Mouse (Mus musculus) liver, embryonic 14.5 days (tissue): ENCODE measurements around the gene Dusp6. TPM values are rescaled to one million over a fixed set of nuclear protein-coding genes. Genes with fewer than 3 reads are reported as not detected.

Experiments used
- ATAC-seq: fragments of 200-750 bp; cut with Nextera tagmentation; 2 replicates; pipeline ENCODE4 v1.8.0; 2017; ENCODE audit warnings: moderate number of reproducible peaks, mild to moderate bottlenecking, moderate library complexity; ENCODE audit not compliant: insufficient read depth
- DNase-seq, 3 experiments: peaks; one replicate each; pipeline ENCODE4 v3.0.0-alpha.2; 2012 to 2013; ENCODE audit warnings: low read depth in 3 of 3, low spot score in 3 of 3
- H3K27ac ChIP-seq: fragments of 300-500 bp; sonication (generic); 2 replicates; pipeline ENCODE4 v1.5.1; 2014; ENCODE audit warnings: moderate library complexity, mild to moderate bottlenecking, control low read depth, inconsistent platforms
- H3K27me3 ChIP-seq: fragments of 300-500 bp; sonication (generic); 2 replicates; pipeline ENCODE4 v1.6.1; 2014; ENCODE audit warnings: mild to moderate bottlenecking, low read length, moderate library complexity; ENCODE audit not compliant: control insufficient read depth, insufficient read depth
- H3K36me3 ChIP-seq: fragments of 300-500 bp; sonication (generic); replicated peaks from 2 replicates; pipeline ENCODE4 v1.6.1; 2014; ENCODE audit warnings: low read depth; ENCODE audit not compliant: control insufficient read depth, insufficient read depth
- H3K4me1 ChIP-seq, 2 experiments: fragments of 200-500 bp in 1 of 2; fragments of 300-500 bp in 1 of 2; sonication (generic) in 1 of 2; replicated peaks; 2 replicates each; pipeline ENCODE4 v1.6.1; 2012 to 2014; ENCODE audit warnings: antibody characterized with exemption in 1 of 2, inconsistent platforms in 1 of 2, low read length in 1 of 2; ENCODE audit not compliant: control insufficient read depth in 2 of 2, insufficient read depth in 2 of 2
- H3K4me2 ChIP-seq: fragments of 300-500 bp; sonication (generic); 2 replicates; pipeline ENCODE4 v1.6.1; 2014; ENCODE audit warnings: low read depth, mild to moderate bottlenecking, control low read depth, moderate library complexity
- H3K4me3 ChIP-seq, 2 experiments: fragments of 200-500 bp in 1 of 2; fragments of 300-500 bp in 1 of 2; sonication (generic) in 1 of 2; 2 replicates each; pipeline ENCODE4 v1.5.1; 2012 to 2014; ENCODE audit warnings: low read depth in 2 of 2, low read length in 2 of 2, mild to moderate bottlenecking in 2 of 2, control low read depth in 1 of 2, inconsistent platforms in 1 of 2, moderate library complexity in 1 of 2; ENCODE audit not compliant: insufficient read depth in 1 of 2
- H3K9ac ChIP-seq: fragments of 300-500 bp; sonication (generic); replicated peaks from 2 replicates; pipeline ENCODE4 v1.6.1; 2014; ENCODE audit warnings: mild to moderate bottlenecking, control low read depth, moderate library complexity
- H3K9me3 ChIP-seq: fragments of 300-500 bp; sonication (generic); 2 replicates; pipeline ENCODE4 v1.6.1; 2016; ENCODE audit warnings: low read length, mixed read lengths; ENCODE audit not compliant: control insufficient read depth
- CTCF ChIP-seq: IDR thresholded peaks from 2 replicates; pipeline ENCODE4 v1.5.1; 2016; ENCODE audit warnings: antibody characterized with exemption, low read depth, control low read depth
- EP300 ChIP-seq: IDR thresholded peaks from 2 replicates; pipeline ENCODE4 v1.6.1; 2016; ENCODE audit warnings: antibody characterized with exemption, low read depth
- WGBS: fragments of 180-500 bp; shearing (Covaris S2); extraction: QIAGEN DNeasy Blood & Tissue Kit; methylation state at CpG from one replicate; pipeline ENCODE4 v1.1.7; 2014; ENCODE audit not compliant: insufficient replicate concordance; 5-methylcytosine and 5-hydroxymethylcytosine counted together
- polyA plus RNA-seq, 2 experiments: library from polyadenylated mRNA; depleted of rRNA in 1 of 2; stranded (reverse) in 1 of 2; unstranded in 1 of 2; fragments of >200 nt; fragmentation: Nextera tagmentation in 1 of 2; extraction: Ambion mirVana in 1 of 2; gene quantifications; 2 replicates each; pipeline versions ENCODE4 v1.2.1 to v1.2.3; 2012 to 2014

The Dusp6 gene
- polyA plus RNA-seq, 2 experiments = 8.3 to 9.5 TPM

DNA sequence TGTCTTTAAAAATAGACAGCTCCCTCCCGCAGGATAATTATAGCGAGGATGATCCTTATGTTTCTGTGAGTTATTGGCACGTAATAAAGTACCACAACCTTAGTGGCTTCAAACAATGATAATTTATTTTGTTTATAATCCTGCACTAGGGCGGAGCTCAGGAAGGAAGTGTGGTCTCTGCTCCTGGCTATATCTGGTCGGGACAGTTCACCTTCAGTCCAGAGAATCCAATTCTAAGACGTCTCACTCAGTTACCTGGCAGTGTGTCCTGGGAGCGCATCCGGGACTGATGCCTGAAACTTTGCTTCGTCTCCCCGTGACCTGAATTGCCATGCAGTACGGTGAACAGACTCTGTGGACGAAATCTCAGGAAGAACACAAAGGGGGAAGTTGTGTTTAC is 10.0 kb downstream of the Dusp6 start:
- no peak overlapping the region for H3K4me3 ChIP-seq
- no peak overlapping the region for H3K9ac ChIP-seq
- H3K27ac ChIP-seq = no peak overlapping the region
- no peak overlapping the region for H3K4me2 ChIP-seq
- ATAC-seq (no peak), DNase-seq (no peak)
- TF ChIP-seq EP300 = no peak
- TF ChIP-seq CTCF = no peak
- WGBS = 34% methylated on average over 12 of the region's 12 CpGs
- H3K4me1 ChIP-seq = no peaks in the 10 kb centered on the region; a peak in 2 of 4 replicates
- H3K27me3 ChIP-seq = no peaks in the 10 kb centered on the region
- H3K9me3 ChIP-seq = no peaks in the 10 kb centered on the region
- no peaks in the 10 kb centered on the region for H3K36me3 ChIP-seq

- H3K4me3 ChIP-seq = no peak overlapping the region
- H3K4me1 ChIP-seq = no peaks in the 10 kb centered on the region; a peak in 2 of 4 replicates
- H3K27me3 ChIP-seq = no peaks in the 10 kb centered on the region
- no peak overlapping the region for H3K27ac ChIP-seq
- H3K9ac ChIP-seq = no peak overlapping the region
- DNase-seq (no peak), ATAC-seq (no peak)
- no peaks in the 10 kb centered on the region for H3K9me3 ChIP-seq
- 56% methylated on average over 12 of the region's 12 CpGs for WGBS
- TF ChIP-seq EP300 = no peak
- TF ChIP-seq CTCF = no peak
- H3K36me3 ChIP-seq = no peaks in the 10 kb centered on the region
- H3K4me2 ChIP-seq = no peak overlapping the region
Measured at GRCm38 (mm10) chr10:99274640-99275039, 11.6 kb downstream of the Dusp6 start.

GRCm38 (mm10) chr10:99279067-99279880 is 16.2 kb downstream of the Dusp6 start:
- no peak overlapping the region for H3K27ac ChIP-seq
- WGBS = 37% methylated on average over 22 of the region's 22 CpGs
- no peak for DNase-seq
- TF ChIP-seq CTCF (no peak), EP300 (no peak)
- H3K27me3 ChIP-seq = no peaks in the 10 kb centered on the region
- no peak overlapping the region for H3K4me2 ChIP-seq
- H3K9me3 ChIP-seq = no peaks in the 10 kb centered on the region
- no peak overlapping the region for H3K9ac ChIP-seq
- H3K4me1 ChIP-seq = peaks cover 0 to 2% of the 10 kb centered on the region in 2 experiments; a peak in 1 of 4 replicates
- no peaks in the 10 kb centered on the region for H3K36me3 ChIP-seq
- ATAC-seq = no peak
- no peak overlapping the region for H3K4me3 ChIP-seq

DNA sequence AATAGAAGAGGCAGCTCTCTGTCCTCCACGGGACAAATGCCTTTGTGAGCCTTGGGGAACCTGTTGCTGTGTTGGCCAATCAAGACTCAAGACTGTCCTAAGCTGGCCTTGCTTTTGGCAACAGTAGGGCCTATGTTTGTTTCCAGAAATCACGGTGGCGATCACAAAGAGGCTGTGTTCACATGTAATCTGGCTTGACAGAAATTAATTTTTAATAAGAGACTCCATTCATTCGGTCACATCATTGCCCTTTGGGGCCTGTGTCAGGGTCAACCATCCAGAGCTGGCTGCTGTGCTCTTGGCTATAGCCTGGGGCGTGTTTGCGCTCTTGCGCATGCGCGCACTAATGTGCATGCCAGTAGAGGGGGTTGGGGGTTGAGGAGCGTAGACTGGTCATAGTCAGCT is 21.0 kb downstream of the Dusp6 start:
- Histone ChIP-seq H3K9me3 (no peaks in the 10 kb centered on the region), H3K27ac (no peak overlapping the region), H3K4me2 (no peak overlapping the region), H3K9ac (no peak overlapping the region), H3K4me3 (no peak overlapping the region), H3K36me3 (no peaks in the 10 kb centered on the region), H3K27me3 (no peaks in the 10 kb centered on the region), H3K4me1 (peaks cover 0 to 14% of the 10 kb centered on the region in 2 experiments; a peak in 2 of 4 replicates)
- WGBS = 81% methylated on average over 10 of the region's 10 CpGs
- DNase-seq (no peak), ATAC-seq (no peak)
- TF ChIP-seq EP300 (no peak), CTCF (no peak)

DNA sequence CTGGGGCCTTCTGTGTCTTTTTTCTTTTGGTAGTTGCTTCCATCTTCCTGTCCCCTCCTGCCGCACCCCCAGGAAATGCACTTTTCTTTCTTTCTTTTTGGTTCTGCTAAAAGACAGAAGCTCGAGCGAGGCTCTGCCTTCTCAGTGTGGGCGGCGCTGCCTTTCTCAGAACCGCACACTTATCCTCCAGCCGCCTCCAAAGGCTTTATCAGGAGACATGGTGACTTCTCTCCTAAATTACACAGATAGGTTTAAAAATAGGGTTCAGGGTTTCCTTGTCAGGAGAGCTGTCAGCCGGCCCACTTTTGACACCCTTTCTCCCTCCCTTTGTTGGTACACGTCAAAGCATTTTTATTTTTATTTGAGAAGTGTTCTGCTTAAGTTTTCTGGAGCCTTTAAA is 21.9 kb downstream of the Dusp6 start:
- no peak overlapping the region for H3K4me2 ChIP-seq
- 20% methylated on average over 9 of the region's 9 CpGs for WGBS
- DNase-seq (no peak), ATAC-seq (no peak)
- H3K9ac ChIP-seq = no peak overlapping the region
- H3K27me3 ChIP-seq = no peaks in the 10 kb centered on the region
- H3K9me3 ChIP-seq = no peaks in the 10 kb centered on the region
- H3K27ac ChIP-seq = no peak overlapping the region
- no peaks in the 10 kb centered on the region for H3K36me3 ChIP-seq
- TF ChIP-seq CTCF (no peak), EP300 (no peak)
- peaks cover 0 to 14% of the 10 kb centered on the region in 2 experiments; a peak in 2 of 4 replicates for H3K4me1 ChIP-seq
- H3K4me3 ChIP-seq = no peak overlapping the region
